ENCODE assay signal across 15 mouse cellular contexts in genomic region chr2:112597064-112597463, GRCm38 (mm10).
"Had no signal": no experiment of that assay in that cellular context is flagged by ENCODE, and none has a peak within 500 bp of the region (broad histone marks: within the 10 kb centered on the region; RNA-seq: fewer than 3 reads in every experiment).

No protein-coding gene starts in this region.

- H3K9ac ChIP-seq: neural tube, embryonic 15.5 days; stomach, embryonic 15.5 days had no signal

- H3K4me1 ChIP-seq: neural tube, embryonic 15.5 days; stomach, embryonic 15.5 days had no signal

- H3K36me3 ChIP-seq: neural tube, embryonic 15.5 days; stomach, embryonic 15.5 days had no signal

- H3K27me3 ChIP-seq: neural tube, embryonic 15.5 days; stomach, embryonic 15.5 days had no signal

- H3K9me3 ChIP-seq: neural tube, embryonic 15.5 days; stomach, embryonic 15.5 days had no signal

- DNase-seq: retina, postnatal 1 day; right cerebral cortex, adult 18-20 months; right cerebral cortex, postnatal 14 days; right cerebral cortex, postnatal 25 days; right cerebral cortex, postnatal 4 days; spleen, adult 18-20 months; thymus, adult 18-20 months; thymus, adult 2 months; thymus, postnatal 14 days; thymus, postnatal 25 days; thymus, postnatal 36 days; thymus, postnatal 4 days had no signal

- H3K27ac ChIP-seq: neural tube, embryonic 15.5 days; stomach, embryonic 15.5 days; stomach, postnatal 0 days had no signal

- H3K4me2 ChIP-seq: neural tube, embryonic 15.5 days; stomach, embryonic 15.5 days had no signal

- H3K4me3 ChIP-seq: neural tube, embryonic 15.5 days; stomach, embryonic 15.5 days had no signal
